Mouse (Mus musculus) kidney, embryonic 14.5 days (tissue): ENCODE data around the gene Sclt1. TPM values are rescaled to one million over a fixed set of nuclear protein-coding genes. Genes with fewer than 3 reads are reported as not detected.
A peak's percentile ranks its signal among the peaks of the same experiment; 100 is the strongest.

ENCODE experiments used
- ATAC-seq: fragments of 200-750 bp; cut with Nextera tagmentation; 2 replicates; pipeline ENCODE4 v1.8.0; 2017; ENCODE audit warnings: moderate number of reproducible peaks, mild to moderate bottlenecking, moderate TSS enrichment, moderate library complexity; ENCODE audit not compliant: low FRiP score, low TSS enrichment
- H3K27ac ChIP-seq: fragments of 300-500 bp; sonication (generic); 2 replicates; pipeline ENCODE4 v1.5.1; 2014; ENCODE audit warnings: low read depth, mild to moderate bottlenecking, low read length, moderate library complexity, mixed read lengths
- H3K27me3 ChIP-seq: fragments of 300-500 bp; sonication (generic); 2 replicates; pipeline ENCODE4 v1.6.1; 2014; ENCODE audit warnings: mild to moderate bottlenecking, low read length; ENCODE audit not compliant: control insufficient read depth, insufficient read depth
- H3K36me3 ChIP-seq: fragments of 300-500 bp; sonication (generic); 2 replicates; pipeline ENCODE4 v1.6.1; 2014; ENCODE audit warnings: low read length, mixed read lengths; ENCODE audit not compliant: control insufficient read depth, insufficient read depth
- H3K4me1 ChIP-seq: fragments of 300-500 bp; sonication (generic); 2 replicates; pipeline ENCODE4 v1.6.1; 2014; ENCODE audit warnings: low read length, mixed read lengths; ENCODE audit not compliant: control insufficient read depth, insufficient read depth
- H3K4me2 ChIP-seq: fragments of 300-500 bp; sonication (generic); replicated peaks from 2 replicates; pipeline ENCODE4 v1.6.1; 2014; ENCODE audit warnings: low read depth, mild to moderate bottlenecking, low read length
- H3K4me3 ChIP-seq: fragments of 300-500 bp; sonication (generic); 2 replicates; pipeline ENCODE4 v1.5.1; 2014; ENCODE audit warnings: mild to moderate bottlenecking, low read length
- H3K9ac ChIP-seq: fragments of 300-500 bp; sonication (generic); 2 replicates; pipeline ENCODE4 v1.6.1; 2014; ENCODE audit warnings: low read depth, mild to moderate bottlenecking, low read length, moderate library complexity
- H3K9me3 ChIP-seq: fragments of 300-500 bp; sonication (generic); 2 replicates; pipeline ENCODE4 v1.6.1; 2016; ENCODE audit warnings: low read length; ENCODE audit not compliant: control insufficient read depth
- WGBS: fragments of 180-500 bp; shearing (Covaris S2); extraction: QIAGEN DNeasy Blood & Tissue Kit; methylation state at CpG from one replicate; pipeline ENCODE4 v1.1.7; 2014; 5-methylcytosine and 5-hydroxymethylcytosine counted together
- polyA plus RNA-seq: library from polyadenylated mRNA; unstranded; fragments of >200 nt; fragmentation: Nextera tagmentation; extraction: Ambion mirVana; gene quantifications from 2 replicates; pipeline ENCODE4 v1.2.1, GENCODE M21; 2014

Gene Sclt1
- polyA plus RNA-seq, 1 experiment from 2014 or later = 28.2 TPM

- Histone ChIP-seq H3K27ac (no peak overlapping the region), H3K4me3 (no peak overlapping the region), H3K36me3 (peaks cover under 1% of the 10 kb centered on the region; the same call in 1 of the 2 replicates), H3K9ac (no peak overlapping the region), H3K4me2 (no peak overlapping the region), H3K27me3 (no peaks in the 10 kb centered on the region), H3K4me1 (no peaks in the 10 kb centered on the region), H3K9me3 (no peaks in the 10 kb centered on the region)
- no peak for ATAC-seq
- WGBS = 61% methylated on average over 2 of the region's 2 CpGs
Measured at GRCm38 (mm10) chr3:41686396-41686795, 55.9 kb downstream of the Sclt1 start.

DNA sequence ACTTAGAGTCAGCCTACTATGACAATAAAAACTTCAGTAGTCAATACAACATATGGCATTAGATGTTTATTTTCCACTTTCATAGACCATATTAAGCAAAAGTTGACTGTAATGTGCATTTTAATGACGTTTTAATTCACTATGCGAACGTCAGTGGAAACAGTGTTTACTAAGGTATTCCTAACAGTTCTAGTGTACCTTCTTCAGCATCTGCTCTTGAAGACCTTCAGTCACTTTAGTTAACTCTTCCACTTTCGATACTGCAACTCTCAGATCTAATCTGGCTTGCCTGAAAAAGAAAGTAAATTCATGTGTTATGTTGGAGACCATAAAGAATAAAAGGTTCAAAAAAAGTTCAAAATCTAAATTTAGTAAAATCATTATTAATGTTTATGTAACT, 60.2 kb downstream of the Sclt1 start:
- 86% methylated on average over 4 of the region's 4 CpGs for WGBS
- no peak for ATAC-seq

DNA sequence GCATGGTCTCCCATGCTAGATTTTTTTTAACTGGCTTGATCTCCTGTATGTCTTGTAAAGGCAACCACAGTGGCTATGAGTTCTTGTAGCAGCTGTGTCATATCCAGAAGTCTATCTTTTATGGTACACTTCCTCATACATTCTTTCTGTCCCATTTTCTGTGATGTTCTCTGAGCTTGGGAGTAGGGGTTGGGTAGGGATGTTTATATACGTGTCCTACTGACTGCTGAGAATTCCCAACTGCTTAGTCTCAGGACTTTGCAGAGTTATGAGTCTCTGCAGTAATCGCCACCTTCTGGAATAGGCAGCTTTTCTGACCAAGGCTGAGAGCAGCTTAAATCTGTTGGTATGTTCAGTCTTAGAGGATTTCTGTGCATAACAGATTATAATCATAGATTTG, 65.7 kb downstream of the Sclt1 start:
- Histone ChIP-seq H3K36me3 (peaks cover 2% of the 10 kb centered on the region; the same call in 1 of the 2 replicates), H3K4me2 (no peak overlapping the region), H3K4me1 (no peaks in the 10 kb centered on the region), H3K9me3 (no peaks in the 10 kb centered on the region), H3K27me3 (no peaks in the 10 kb centered on the region), H3K9ac (no peak overlapping the region), H3K4me3 (no peak overlapping the region), H3K27ac (0 out of 2 replicates have a peak overlapping the region, but pooled peaks have one; percentile 68)
- peak; percentile 90 for ATAC-seq
- WGBS = 59% methylated on average over 2 of the region's 2 CpGs

More for the DNA sequence above, 60.2 kb downstream of the Sclt1 start:
- H3K9ac ChIP-seq = no peak overlapping the region
- H3K4me1 ChIP-seq = no peaks in the 10 kb centered on the region
- H3K36me3 ChIP-seq = peaks cover 2% of the 10 kb centered on the region; the same call in 1 of the 2 replicates
- H3K9me3 ChIP-seq = no peaks in the 10 kb centered on the region
- no peak overlapping the region for H3K4me3 ChIP-seq
- H3K4me2 ChIP-seq = no peak overlapping the region
- no peaks in the 10 kb centered on the region for H3K27me3 ChIP-seq
- no peak overlapping the region for H3K27ac ChIP-seq

DNA sequence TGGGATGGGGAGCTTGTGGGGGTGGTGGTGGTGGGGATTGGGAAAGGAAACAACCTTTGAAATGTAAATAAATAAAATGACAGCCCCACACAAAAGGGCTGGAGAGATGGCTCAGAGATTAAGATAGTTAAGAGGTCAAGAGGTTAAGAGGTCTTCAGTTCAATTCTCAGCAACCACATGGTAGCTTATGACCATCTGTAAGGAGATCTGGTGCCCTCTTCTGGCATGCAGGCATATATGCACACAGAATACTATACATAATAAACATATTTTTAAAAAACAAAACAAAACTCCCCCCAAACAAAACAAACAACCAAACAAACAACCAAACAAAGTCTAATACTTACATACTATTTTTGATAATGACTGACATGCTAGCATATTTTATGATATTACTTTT, 67.5 kb downstream of the Sclt1 start:
- no peak overlapping the region for H3K9ac ChIP-seq
- H3K36me3 ChIP-seq = no peaks in the 10 kb centered on the region
- ATAC-seq = no peak
- no peak overlapping the region for H3K27ac ChIP-seq
- H3K4me3 ChIP-seq = no peak overlapping the region
- no peak overlapping the region for H3K4me2 ChIP-seq
- H3K27me3 ChIP-seq = no peaks in the 10 kb centered on the region
- no peaks in the 10 kb centered on the region for H3K4me1 ChIP-seq
- no peaks in the 10 kb centered on the region for H3K9me3 ChIP-seq

DNA sequence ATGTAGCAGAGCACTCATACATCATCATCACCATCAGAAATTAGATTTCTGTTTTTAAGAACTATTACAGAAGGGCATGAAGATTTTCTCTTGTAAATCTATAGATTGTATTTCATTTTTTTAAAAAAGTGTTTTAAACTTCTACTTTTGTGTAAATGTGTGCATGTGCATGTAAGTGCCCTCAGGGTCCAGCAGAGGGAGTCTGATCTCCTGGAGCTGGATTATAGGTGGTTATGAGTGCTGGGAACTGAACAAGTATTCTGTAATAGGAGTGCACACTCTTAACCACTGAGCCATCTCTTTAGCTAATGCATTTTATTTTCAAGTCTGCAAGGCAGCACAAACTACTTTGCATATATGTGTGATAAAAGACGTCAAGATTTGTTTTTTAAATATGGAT, 86.7 kb downstream of the Sclt1 start:
- Histone ChIP-seq H3K9ac (no peak overlapping the region), H3K4me1 (no peaks in the 10 kb centered on the region), H3K27ac (no peak overlapping the region), H3K4me2 (no peak overlapping the region), H3K36me3 (peaks cover 5% of the 10 kb centered on the region; the same call in 1 of the 2 replicates), H3K4me3 (no peak overlapping the region), H3K27me3 (no peaks in the 10 kb centered on the region), H3K9me3 (no peaks in the 10 kb centered on the region)
- ATAC-seq = no peak
- 97% methylated on average over 1 of the region's 1 CpGs for WGBS

- ATAC-seq = no peak
- WGBS = 82% methylated on average over 7 of the region's 7 CpGs
Measured at GRCm38 (mm10) chr3:41620971-41621370, 121.3 kb downstream of the Sclt1 start.

DNA sequence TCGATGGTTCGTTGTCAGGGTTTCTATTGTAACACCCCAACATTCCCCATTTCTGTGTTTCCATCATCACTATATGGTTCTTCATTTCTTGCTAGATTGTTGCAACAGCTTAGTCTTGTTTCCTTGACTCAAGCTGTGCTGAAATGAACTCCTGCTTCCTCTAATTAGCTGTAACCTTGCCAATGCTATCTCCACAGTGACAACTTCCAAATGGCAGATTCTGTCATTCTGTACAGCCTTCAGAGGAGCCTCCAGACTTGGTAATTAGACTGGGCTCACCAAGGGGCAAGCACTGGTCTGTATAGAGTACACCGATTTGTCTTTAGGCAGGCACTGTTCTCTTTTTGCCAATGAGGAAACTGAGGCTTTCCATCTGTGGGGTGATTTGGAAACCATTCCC, 123.8 kb downstream of the Sclt1 start:
- ATAC-seq = peak; percentile 49; the same call in 1 of the 2 replicates
- Histone ChIP-seq H3K9me3 (no peaks in the 10 kb centered on the region), H3K9ac (no peak overlapping the region), H3K4me1 (no peaks in the 10 kb centered on the region), H3K4me3 (no peak overlapping the region), H3K27me3 (no peaks in the 10 kb centered on the region), H3K36me3 (peaks cover 13% of the 10 kb centered on the region; the same call in 1 of the 2 replicates), H3K27ac (no peak overlapping the region), H3K4me2 (no peak overlapping the region)
- WGBS = 90% methylated on average over 3 of the region's 3 CpGs

More at GRCm38 (mm10) chr3:41620971-41621370, 121.3 kb downstream of the Sclt1 start:
- Histone ChIP-seq H3K9me3 (no peaks in the 10 kb centered on the region), H3K27me3 (no peaks in the 10 kb centered on the region), H3K4me3 (no peak overlapping the region), H3K36me3 (0 out of 2 replicates have a peak, but pooled peaks cover 3% of the 10 kb centered on the region), H3K4me1 (no peaks in the 10 kb centered on the region), H3K27ac (no peak overlapping the region), H3K4me2 (no peak overlapping the region), H3K9ac (no peak overlapping the region)

GRCm38 (mm10) chr3:41618036-41618435, 124.3 kb downstream of the Sclt1 start:
- H3K36me3 ChIP-seq = peaks cover 17% of the 10 kb centered on the region
- H3K27me3 ChIP-seq = no peaks in the 10 kb centered on the region
- H3K4me3 ChIP-seq = no peak overlapping the region
- no peak overlapping the region for H3K4me2 ChIP-seq
- no peaks in the 10 kb centered on the region for H3K9me3 ChIP-seq
- ATAC-seq = no peak
- H3K4me1 ChIP-seq = no peaks in the 10 kb centered on the region
- H3K27ac ChIP-seq = no peak overlapping the region
- H3K9ac ChIP-seq = no peak overlapping the region
- WGBS = 81% methylated on average over 3 of the region's 3 CpGs

- no peak overlapping the region for H3K4me3 ChIP-seq
- no peak overlapping the region for H3K9ac ChIP-seq
- peaks cover 44% of the 10 kb centered on the region for H3K36me3 ChIP-seq
- no peaks in the 10 kb centered on the region for H3K9me3 ChIP-seq
- no peak for ATAC-seq
- no peak overlapping the region for H3K27ac ChIP-seq
- no peaks in the 10 kb centered on the region for H3K4me1 ChIP-seq
- WGBS = 90% methylated on average over 5 of the region's 5 CpGs
- H3K4me2 ChIP-seq = no peak overlapping the region
- no peaks in the 10 kb centered on the region for H3K27me3 ChIP-seq
Measured at GRCm38 (mm10) chr3:41614230-41614985, 127.9 kb downstream of the Sclt1 start.
